Mouse (Mus musculus): ENCODE measurements around the gene Pithd1.

The Pithd1 gene

DNA sequence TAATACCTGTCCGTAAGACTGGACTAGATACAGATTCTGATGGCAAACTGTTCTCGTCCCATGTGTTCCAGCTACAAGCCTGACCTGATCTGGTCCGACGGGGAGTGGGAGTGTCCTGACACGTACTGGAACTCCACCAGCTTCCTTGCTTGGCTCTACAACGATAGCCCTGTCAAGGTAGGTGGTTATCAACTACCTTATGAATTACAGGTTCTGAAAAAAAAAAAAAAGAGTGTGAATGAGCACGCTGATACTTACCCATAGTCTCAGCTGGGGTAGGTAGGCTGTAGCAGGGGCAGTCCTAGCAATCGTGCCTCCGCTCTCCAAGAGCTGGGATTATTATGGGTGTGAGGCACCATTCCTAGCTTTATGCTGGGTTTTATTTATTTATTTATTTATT lies 57.2 kb downstream of the Pithd1 start:
- no peak for DNase-seq (ENCODE audit: low read depth, low spot score)

DNA sequence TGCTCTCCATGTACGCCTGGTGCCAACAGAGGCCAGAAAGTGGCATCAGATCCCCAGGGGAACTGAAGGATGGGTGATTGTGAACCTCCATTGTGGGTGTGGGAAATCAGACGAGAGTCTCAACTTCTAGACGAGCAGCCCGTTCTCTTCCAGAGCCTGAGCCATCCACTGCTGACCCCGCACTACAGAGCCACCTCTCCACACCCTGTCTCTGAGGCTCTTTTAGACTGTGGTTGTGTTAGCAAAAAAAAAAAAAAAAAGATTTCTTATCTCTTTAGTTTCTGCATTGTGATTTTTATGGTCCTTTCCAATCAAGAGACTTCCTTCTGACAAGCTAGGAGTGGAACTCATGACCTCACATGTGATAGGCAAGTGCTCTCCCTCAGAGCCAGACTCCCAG lies 57.7 kb downstream of the Pithd1 start:
- no peak for DNase-seq (ENCODE audit: low read depth, low spot score)

DNA sequence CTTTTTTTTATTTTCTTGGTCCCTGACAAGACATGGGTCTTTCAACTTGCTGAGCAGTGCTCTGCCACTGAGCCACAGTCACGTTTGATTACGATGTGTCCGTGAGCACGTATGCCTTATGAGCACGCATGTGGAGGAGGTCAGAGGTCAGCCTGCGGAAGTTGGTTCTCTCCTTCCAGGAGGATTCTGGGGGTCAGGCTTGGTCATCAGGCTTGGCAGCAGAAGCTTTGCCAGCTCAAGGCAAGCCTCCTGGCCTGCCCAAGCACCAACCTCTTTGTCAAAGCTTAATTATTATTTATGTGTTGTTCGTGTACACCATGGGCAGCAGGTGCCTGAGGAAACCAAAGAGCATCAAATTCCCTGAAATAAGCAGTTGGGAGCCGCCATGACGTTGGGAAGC lies 58.7 kb downstream of the Pithd1 start:
- no peak for DNase-seq (ENCODE audit: low read depth, low spot score)

DNA sequence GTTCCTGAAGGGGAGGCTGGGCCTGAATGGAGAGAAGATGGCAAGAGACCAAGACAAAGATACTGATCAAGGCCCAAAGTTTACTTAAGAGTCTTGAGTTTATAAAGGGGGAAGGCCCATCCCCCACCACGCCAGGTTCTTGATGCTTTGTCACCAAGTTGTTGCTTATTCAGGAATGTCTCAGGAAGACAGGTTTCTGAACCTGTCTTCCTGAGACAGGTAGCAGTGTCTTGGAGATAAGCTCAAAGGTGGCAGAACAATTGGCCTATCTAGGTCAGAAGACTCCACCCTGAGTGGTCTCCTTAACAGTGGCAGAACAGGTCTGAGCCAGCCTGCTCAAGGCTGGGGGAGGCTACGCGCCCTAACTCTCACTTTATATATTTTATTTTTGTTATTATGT lies 60.2 kb downstream of the Pithd1 start:
- DNase-seq (ENCODE audit: low read depth, low spot score) = no peak

DNA sequence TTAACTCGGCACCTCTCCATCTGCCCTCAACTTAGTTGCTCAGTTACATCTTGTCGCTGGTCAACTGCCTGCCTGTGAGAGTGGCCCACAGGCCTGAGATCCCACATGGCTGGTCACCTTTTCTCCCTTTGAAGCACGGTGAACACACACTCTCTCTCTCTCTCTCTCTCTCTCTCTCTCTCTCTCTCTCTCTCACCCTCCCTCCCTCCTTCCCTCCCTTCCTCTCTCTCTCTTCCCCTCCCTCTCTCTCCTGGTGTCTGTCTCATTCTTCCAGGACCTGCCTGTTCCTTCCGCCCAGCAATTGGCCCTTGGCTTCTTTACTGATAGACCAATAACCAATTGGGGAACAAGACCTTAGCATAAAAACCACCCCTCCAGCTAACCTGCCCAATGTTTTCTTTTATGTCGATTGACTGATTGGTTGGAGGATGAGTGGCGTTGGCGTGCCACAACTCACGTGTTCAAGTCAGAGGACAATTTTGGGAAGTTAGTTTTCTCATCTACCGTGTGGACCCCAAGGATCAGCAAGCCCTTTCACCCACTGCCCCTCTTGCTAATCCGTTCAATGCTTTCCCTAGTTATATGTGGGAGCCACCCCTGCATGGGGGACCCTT lies 60.8 kb downstream of the Pithd1 start:
- no peak for DNase-seq (ENCODE audit: low read depth, low spot score)

Measured in mesoderm, embryonic 11.5 days (tissue).